Mouse (Mus musculus) cerebellum, adult 11 months (tissue): ENCODE measurements around the gene Myh3.

Experiments used
- DNase-seq: peaks from one replicate; pipeline ENCODE4 v3.0.0; 2022

Gene Myh3

DNA sequence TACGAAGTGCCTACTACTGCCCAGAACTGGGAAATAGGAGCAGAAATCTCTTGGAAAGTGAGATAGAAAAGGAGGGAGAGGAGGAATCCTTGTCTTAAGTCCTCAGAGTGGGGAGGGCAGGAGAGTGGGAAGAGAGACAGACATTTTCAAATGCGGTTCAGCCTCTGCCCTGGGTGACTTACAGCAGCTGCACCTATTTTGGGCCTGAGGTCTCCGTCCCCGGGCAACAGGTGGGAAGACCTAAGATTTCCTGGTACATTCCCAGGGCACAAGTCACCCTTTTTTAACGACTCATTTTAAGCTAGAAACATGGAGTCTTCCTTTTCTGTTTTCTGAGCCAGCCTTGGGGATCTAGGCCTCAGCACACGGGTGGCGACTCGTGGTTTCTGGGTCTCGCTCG is 28.9 kb downstream of the Myh3 start:
- no peak for DNase-seq

DNA sequence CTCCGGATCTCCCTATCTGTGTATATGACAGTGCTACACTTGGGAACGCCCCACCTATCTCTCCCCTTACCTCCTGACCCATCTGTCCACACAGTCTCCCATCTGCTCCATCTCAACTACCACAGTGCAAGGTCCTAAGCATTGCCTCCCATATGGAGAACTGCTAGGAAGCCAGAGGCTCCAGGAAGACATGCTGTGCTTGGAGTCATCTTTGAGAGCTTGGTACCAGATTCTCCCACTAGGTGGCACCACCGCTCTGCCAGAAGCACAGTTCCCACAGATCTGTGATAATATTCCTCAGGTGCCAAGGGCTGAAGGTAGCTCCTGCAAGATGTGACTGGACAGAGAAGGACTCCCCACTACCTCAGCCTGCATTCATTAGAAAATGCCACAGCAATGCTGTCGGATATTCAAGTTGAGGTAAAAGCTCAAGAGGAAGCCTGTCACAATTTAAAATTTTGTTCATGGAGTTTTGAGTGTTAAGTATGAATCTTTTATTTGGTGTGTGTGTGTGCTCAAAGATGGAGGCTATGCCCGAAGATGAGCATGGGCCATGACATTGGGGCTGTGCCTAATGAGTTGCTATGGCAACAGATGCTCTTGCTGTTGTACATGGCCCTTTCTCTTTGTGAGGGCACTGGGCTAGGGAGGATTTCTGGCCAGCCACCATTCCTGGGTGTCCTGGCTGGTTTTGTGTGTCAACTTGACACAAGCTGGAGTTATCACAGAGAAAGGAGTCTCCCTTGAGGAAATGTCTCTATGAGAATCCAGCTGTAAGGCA is 32.3 kb downstream of the Myh3 start:
- peak; percentile 90 for DNase-seq

DNA sequence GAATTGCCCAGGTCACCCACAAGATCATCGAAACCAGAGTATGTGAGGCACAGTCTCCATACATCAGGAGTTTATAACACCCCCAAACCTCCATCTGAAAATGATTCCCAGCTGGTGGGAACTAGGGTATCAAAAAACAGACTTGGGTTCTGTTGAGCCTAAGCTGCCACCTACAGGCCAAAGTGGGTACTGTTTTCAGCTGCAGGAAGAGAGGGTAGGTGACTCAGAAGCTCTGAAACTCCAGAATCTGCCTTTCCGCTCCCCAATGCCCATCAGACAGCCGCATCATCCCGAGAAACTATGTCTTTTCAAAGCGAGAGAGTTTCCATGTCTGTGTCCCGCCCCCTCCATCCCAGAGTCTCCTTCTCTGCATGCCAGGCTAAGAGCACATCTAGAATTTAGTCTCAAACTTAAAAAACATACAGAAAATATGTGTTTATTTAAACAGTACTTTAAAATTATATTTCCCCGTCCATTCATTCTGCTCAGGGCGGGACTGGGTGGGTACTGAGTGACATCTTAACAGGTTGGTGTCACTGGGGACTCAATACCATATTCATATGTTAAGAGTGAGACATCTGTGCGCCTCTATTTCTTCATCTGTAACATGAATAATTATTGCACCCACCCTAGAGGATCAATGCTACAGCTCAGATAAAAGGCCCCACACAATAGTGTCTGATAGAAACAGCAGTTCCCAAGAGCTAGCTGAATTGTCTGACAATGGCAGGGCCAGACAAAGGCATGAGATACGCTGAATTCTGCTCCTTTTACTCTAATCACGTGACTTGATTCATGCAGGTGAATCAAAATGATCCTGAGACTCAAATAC is 34.1 kb downstream of the Myh3 start:
- DNase-seq = peak; percentile 39

DNA sequence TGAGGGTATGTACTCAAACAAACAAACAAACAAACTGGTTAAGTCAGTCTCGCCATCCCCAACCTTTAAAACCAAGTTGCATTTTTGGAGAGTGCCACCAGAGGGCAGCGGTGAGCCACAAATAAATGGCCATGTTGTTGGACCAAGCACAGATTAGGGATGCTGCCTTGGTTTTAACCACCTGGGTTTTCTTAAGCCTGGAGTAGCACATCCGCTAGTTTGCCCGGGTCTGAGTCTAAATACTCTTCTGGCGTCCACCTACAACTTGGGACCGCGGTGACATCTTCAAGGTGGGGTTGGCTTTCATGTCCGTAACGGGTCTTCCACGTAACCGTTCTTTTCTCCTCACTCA is 34.7 kb downstream of the Myh3 start:
- peak; percentile 58 for DNase-seq

DNA sequence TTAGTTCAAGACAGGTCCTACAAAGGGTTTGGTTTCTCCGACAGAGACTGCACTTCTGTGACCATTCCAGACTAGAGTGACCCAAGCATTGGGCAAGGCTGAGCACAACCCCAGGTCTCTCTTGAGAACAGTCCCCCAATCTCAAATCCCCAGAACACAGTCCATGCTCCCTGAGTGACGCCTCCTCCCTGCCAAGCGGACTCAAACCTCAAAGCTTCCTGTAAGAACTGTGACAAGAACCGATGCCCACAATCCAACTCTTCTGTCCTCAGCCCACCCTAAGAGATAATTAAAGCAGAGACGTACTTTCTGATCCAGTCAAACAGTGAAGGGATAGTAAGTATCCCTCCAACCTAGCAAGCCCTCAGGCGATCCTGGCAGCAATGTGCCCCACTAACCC is 35.3 kb downstream of the Myh3 start:
- DNase-seq = no peak

DNA sequence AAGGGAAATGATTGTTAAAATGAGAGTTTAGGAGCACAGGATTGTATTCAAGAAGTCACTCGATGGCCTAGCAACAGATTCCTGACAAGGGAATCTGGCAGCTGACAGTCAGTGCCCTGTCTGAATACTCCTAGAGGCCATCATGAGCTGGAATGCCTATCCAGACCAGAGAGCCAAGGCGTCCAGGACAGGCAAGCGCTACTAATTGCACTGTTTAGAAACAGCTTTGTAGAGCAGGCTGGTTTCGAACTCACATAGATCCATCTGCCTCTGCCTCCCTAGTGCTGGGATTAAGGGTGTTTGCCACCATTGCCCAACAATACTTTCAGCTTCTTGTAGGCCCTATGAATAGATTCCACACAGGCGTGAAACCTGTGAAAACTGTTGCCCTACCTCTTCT is 36.2 kb downstream of the Myh3 start:
- no peak for DNase-seq

DNA sequence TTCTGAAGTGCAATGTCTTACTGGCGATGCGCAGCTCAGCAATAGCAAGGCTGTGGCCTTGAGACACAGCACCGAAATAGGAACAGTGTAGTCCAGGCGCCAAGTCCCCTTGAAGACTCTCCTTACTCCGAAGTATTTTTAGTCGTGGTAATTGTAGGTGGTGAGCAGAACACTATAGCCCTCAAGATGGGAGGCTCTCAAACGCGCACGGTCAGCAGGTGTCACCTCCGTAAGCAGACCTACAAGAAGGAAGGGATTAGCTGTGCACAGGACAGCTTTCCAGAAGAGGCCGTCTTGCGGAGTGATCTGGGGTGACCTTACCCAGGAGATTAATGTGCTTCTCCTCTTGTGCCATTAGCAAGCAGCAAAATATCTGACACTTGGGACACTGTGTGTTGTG is 36.8 kb downstream of the Myh3 start:
- no peak for DNase-seq

DNA sequence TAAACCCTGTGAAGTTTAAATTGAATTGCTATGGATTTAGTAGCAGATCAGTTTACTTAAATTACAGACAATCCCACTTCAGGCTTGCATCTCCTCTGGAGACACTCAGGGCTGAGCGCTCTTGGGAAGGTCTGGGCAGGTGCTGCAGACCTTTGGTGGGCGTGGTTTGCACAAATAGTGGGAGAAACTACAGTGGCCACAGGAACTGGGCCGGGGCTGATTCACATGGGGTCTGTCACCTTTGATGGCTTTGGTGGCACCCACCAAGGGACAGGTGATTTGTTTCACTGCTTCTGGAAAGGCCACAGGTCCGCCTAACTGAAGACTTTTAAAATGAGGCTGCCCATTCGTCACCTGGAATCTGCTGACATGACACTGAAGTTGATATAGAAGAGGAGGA is 38.6 kb downstream of the Myh3 start:
- no peak for DNase-seq

DNA sequence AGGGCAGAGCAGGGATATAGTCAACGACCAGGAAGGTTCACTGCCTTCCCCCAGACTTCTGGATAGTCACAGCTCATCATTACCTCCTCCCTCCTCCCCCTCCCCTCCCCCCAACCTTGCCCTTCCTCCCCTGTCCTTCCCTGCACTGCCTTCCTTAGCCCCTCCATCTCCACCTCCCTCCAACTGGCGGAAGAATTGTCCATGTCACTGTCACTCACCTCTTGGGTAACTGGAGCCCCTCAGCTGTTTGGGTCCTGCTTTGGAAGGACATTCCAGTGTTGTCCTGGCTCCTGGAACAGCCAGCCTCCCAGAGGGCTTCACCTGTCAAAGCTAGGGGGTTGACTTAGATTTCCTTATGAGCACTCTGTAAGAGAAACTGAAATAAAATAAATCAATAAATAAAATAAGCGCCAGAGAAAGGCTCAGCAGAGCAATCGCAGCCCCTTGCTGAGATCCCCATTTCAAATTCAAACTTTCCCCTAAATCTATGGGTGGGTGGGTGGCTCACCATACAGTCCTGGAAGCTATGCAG is 41.5 kb downstream of the Myh3 start:
- no peak for DNase-seq

DNA sequence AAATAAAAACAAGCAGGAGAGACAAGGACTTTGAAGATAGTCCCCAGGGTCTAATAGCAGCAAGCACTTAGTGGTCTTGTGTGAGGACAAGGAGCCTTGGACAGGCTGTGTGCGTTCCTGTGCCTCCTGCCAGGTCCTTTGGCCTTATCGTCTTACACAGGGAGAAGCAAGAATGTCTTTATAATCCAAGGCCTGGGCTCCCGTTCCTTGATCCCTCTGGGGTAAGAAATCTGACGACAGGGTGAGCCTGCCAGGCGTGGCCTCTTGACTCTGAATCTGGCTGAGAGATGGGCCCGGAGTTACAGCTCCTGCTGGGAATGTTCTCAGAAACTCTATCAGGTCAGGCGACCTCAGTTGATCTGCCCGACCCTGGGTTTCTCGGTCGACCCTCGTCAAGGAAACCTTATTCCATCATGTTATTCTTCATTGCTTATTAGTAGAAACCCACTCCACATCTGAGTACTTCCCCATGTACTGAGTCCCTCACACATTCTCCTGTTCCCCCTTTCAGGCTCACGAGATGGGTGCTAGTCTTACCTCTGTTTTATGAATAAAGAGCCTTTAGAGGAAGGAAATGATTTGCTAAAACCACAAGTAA is 42.7 kb downstream of the Myh3 start:
- no peak for DNase-seq

DNA sequence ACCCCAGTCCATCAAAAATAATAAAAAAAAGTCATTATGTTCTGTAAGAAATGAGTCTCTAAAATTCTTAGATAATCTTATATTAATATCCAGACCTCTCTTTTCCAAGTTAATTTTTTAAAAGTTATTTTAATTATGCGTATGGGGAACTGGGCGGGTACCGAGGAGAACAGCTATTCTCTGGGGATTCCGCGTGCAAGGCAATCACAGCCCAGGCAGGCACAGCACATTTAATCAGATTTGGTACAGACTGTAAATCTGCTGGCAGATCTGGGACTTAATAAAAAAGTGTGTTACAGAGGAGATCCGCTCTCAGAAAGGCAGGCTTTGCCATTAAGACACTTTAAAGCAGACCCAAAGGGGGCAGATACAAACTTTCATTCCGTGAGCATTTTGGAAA is 46.8 kb downstream of the Myh3 start:
- no peak for DNase-seq

DNA sequence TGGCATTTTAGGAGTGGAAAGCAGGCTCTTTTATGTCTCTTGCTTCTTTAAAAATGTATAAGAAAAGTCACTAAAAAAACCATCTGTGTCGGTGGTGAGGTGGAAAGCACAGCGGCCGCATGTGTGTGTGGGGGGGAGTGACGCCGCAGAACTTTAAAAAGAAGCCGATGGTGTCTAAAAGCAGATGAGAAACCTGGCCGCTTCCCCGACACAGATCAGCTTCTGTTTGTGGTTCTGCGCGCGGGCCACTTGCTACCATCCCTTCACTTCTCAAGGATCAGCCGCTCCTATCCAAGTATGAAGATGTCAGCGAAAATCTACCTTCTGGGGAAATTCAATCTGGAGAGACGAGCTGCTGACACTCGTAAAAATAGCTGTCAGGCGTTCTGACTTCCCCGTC is 47.3 kb downstream of the Myh3 start:
- no peak for DNase-seq

DNA sequence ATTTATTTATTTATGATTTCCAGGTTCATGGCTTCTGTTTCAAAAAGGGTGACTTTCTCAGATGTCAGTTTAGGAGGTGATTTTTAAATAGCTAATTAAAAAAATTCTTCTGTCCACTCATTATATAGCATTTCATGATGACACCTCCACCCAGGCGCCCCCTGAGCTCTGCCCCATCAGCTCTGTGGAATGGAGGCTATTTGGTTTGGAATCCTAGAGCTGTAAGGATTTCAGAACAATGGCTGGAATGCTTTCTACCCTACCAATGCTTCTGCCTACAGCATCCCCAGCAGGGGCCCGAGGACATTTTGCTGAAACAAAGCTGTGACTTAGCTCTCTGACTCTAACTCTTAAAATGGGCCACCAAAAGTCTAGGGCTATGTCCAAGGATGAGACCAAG is 55.4 kb downstream of the Myh3 start:
- no peak for DNase-seq

DNA sequence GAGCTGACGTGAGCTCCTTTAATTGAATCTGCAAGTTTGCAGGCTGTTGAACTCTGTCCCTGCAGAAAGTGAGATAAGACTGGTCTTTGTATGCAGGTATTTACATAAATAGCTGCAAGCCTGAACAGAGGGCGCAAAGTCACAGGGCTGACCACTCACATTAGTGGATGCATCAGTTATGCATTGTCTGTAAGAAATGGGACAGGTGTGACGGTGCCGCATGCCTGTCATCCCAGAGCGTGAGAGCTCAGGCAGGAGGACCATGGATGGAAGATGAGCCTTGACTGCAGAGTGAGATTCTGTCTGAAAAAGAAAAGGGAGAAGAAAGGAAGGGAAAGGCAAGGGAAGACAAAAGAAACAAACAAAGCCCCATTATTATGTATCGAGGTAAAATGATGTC is 56.6 kb downstream of the Myh3 start:
- no peak for DNase-seq

DNA sequence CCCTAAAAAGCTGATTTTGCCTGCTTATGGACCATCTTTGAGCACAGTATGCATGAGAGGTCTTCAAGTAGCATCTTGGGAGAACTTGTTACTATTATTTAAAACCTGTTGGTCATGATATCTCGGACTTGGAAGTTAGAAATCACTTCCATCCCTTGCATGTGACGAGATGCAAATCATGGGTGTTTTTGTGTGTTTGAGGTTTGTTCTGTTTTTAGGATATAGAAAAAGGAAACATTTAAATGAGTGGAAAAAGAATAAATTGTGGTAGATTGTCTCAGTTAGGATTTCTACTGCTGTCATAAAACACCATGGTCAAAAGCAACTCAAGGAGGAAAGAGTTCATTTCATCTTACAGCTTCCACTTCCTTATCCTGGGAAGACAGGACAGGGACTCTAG is 57.4 kb downstream of the Myh3 start:
- DNase-seq = no peak

DNA sequence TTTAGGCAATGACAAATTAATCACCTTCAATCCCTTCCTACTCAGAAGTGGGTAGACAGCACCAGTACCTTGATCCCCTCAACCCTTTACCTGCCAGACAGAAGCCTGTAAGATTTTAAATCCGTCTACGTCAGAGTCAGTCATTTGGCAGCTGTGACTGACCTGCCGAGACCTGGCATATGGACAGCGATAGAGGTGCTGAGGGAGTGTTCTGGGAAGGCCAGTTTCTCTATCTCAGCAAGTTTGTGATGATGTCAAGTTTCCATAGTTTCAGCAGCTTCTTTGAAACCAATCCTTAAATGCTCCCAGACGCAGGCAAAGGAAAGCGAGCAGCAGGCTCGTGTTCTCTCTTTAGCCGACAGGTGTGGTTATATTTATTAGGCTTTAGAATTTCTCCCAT is 61.5 kb downstream of the Myh3 start:
- no peak for DNase-seq

DNA sequence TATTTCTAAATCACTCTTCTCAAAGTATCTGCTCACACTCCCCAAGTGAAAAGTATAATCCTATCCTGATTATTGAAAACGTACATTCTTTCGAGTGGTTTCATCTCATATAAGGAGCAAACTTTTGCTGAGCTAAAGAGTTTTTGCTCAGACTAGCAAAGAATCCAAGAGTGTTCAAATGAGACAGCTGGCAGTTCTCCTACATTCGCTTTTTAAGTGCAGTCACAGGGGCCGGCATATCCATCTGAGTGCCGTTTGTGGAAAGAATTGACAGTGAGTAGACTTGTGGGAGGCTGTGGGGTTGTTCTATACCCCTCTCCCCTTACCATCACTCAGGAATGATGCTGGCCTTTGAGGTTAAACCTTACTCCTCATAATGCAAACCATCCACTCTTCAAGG is 62.1 kb downstream of the Myh3 start:
- DNase-seq = no peak

DNA sequence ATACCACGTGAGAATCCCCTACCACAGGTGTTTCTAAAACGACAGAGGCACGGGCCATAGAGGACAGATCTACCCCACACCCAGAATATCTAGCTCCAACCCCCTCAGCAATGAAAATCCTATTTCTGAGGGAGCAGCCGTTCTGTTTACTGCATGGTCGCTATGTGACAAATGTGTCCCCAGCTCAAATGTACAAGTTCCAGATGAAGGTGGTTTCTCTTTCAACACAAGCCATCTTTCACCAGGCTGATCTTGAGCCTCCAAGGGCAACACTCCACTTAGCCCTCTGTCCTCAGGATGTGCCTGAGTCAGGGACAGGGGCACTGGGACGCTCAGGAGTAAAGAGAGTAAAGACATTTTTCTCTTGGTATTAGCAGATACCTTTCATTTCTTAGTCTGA is 62.9 kb downstream of the Myh3 start:
- no peak for DNase-seq

DNA sequence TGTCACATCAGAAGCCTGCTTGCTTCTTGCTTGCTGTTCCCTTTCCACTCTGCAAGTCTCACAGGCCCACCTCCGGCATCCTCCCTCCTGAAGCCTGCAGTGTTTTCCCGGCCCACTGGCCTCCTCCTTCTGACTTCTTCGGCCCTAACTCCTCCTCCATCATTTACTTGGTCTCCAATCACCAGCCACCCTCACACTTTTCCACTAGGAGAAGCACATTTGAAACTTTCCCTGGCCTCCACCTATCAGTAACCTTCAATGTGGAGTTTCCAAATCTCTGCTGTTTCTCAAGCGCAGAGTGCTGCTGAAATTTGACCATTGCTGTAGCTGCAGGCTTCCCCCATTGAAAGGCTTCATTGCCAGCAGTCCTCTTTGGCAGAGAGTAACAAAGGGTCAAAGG is 63.9 kb downstream of the Myh3 start:
- no peak for DNase-seq

DNA sequence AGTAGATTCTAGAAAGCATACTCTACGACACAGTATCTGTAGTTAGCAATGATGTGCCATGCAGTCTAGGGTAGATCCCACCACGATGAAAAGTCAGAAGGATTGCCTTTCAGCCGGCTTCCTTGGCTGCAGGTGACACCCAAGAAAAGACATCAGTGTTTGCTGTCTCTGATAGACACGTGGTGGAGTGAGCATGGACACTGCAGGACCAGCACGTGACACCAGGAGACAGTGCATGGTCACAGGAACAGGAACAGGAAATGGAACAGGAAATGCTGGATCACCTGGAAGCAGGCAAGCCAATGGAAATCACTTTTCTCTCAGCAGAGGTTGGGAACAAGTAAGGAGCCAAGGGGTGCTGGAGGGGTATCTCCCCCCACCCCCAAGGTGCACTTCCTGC is 65.0 kb downstream of the Myh3 start:
- no peak for DNase-seq

DNA sequence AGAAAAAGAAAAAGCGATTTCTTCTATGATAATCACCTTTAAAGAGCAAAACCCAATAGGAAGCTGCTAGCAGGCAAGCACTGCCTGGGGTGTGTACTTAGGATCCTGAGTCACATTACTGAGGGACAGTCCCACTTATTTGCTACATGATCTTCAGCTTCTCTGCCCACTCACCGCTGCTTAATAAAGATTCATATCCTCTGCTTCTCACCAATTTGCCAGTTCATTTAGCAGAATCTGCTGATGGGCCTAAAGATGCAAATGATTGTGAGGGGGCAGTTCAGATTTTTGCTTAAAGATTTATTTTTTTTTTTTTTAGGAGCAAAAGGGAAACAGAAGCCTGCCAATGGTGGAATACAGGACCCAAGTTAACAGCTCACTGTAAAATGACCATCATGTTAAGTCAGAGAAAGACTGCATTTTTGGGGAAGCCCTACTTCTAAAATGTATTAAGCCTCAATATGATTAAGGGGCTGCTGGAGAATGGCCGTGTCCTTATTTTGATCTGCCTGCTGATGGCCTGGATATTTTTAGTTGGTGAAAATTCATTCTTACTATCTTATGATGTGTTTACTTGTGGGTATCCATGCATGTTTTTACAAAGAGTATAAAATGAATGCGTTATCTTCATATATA is 65.9 kb downstream of the Myh3 start:
- no peak for DNase-seq

DNA sequence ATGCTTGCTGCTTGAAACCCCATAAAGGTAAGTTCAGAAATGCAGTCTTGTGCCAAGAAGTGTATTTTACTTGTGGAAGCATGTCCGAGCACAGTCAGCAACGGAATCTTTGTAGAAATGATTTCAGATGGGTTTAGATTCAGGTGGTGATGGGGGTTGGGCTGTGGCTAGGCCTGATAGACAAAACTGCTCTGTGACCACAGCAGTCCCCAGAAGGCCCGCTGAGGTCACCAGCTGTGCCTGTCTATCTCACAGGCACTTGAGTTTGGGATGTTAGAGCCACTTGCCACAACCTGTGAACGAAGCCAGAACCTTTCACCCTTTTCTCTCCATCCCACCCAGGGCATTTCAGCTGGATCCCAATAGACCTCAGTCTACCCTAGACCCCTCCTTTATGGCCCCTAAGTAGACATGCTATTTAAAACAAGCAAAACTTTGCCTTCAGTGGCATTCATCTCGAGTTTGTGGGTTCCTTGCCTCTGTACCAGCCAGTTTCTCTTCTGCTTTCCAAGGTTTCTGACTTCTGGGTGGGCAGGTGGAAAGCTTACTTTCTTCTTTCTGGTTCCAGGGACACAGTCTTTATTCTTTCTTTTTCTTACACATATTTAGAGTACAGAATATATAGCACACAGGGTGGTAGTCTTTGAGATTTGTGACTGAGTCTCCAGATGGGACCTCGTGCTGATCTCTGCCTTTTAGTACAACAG is 66.6 kb downstream of the Myh3 start:
- DNase-seq = no peak
